Mouse (Mus musculus): ENCODE measurements around the gene Dcakd. TPM values are rescaled to one million over a fixed set of nuclear protein-coding genes. Genes with fewer than 3 reads are reported as not detected.

Dcakd gene
- total RNA-seq (2015) = 20.5 and 20.7 TPM in 2 replicates
- 6.8 and 9.3 TPM in 2 replicates for total RNA-seq (2017)

GRCm38 (mm10) chr11:103028176-103028891 is at the start of gene Dcakd, which contains the start of gene Nmt1:
TSS of gene Dcakd (minus strand) at chr11:103028333.
TSS of gene Nmt1 (plus strand) at chr11:103028190.
- peak; percentile 89 for ATAC-seq (ENCODE audit: poor library complexity, severe bottlenecking)

DNA sequence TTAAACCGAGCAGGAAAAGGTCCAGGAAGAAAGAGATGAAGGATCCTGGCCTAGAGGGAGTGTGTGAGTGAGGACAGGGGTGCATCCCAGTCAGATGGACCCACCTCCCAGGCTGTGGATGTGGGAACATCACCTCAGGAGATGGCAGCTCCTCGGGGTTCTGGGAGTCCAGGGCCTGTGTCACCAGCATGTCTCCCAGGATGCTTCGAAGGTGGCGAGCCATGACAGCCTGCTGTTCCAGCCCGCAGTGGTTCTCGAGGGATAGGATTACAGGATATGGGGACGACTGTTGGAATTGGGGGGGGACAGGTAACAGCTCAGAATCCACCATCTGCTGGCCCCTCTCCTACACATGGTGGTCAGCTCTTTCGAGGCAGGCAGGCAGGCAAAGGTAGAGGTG is 48.4 kb upstream of the Dcakd start:
- ATAC-seq (ENCODE audit: poor library complexity, severe bottlenecking) = no peak

- ATAC-seq (ENCODE audit: poor library complexity, severe bottlenecking) = peak; percentile 49; the same call in 1 of the 2 replicates
Measured at GRCm38 (mm10) chr11:103076010-103076409, 47.9 kb upstream of the Dcakd start.

DNA sequence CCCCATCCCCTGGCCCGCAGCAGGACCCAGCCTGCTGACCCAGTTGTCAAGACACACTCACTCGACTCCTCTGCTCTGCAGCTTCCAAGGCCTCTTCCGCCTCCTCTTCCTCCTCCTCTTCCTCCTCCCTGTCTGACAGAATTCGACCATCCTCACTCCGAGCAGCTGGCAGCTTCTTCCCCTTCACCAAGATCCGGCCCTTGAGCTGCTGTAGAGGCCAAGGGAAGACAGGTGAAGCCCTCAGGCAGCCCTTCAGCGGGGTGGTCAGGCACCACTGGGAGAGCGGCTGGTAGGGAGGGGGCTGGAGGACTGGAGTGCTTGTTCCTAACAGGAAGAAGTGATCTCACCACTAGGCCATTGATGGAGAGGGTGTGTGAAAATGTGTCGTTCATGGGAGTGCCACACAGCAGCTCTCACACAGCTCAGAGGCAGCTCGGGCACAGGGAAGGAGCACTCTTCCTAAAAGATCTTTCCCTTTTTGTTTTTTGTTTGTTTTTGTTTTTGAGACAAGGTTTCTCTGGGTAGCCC is 46.7 kb upstream of the Dcakd start:
- ATAC-seq (ENCODE audit: poor library complexity, severe bottlenecking) = no peak

GRCm38 (mm10) chr11:103074121-103074650 is 46.1 kb upstream of the Dcakd start:
- ATAC-seq (ENCODE audit: poor library complexity, severe bottlenecking) = no peak

DNA sequence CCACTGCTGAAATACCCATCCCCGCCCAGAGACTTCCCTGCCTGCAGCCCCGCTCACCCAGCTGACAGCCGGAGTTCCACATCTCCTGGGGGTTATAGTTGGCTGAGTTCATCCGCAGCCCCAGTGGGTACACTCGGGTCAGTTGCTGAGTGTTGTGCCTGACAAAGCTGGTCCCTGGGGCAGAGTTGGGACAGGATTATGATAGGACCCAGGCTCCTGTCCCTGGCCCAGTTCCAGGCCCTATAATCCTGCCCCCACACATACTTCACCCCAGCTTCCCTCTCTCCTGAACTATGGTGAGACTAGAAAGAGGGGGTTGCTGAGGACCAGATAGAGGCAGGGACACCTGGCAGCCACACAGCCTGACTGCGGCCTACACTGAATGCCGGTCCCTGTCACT is 45.5 kb upstream of the Dcakd start:
- no peak for ATAC-seq (ENCODE audit: poor library complexity, severe bottlenecking)

- no peak for ATAC-seq (ENCODE audit: poor library complexity, severe bottlenecking)
Measured at GRCm38 (mm10) chr11:103070322-103070880, 42.3 kb upstream of the Dcakd start.

DNA sequence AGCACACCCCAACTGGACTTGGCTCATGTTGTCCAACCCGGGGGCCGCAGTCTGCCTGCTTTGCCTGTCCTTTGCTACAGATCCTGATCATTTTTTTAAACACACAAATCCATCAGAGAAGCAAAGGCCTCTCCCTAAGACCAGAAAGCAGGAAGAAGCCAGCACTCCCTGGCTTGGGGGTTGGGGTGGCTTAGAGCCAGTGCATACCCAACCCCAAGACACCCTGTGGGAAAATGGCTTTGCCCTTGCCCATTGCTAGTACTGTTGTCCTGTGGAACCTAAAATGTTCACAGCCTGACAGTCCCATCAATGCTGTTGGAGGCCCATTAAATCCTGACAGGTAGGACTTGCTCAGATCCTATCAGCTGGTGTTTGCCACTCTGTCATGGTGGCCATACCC is 41.6 kb upstream of the Dcakd start:
- ATAC-seq (ENCODE audit: poor library complexity, severe bottlenecking) = no peak

GRCm38 (mm10) chr11:103068884-103069283 is 40.8 kb upstream of the Dcakd start:
- ATAC-seq (ENCODE audit: poor library complexity, severe bottlenecking) = no peak

DNA sequence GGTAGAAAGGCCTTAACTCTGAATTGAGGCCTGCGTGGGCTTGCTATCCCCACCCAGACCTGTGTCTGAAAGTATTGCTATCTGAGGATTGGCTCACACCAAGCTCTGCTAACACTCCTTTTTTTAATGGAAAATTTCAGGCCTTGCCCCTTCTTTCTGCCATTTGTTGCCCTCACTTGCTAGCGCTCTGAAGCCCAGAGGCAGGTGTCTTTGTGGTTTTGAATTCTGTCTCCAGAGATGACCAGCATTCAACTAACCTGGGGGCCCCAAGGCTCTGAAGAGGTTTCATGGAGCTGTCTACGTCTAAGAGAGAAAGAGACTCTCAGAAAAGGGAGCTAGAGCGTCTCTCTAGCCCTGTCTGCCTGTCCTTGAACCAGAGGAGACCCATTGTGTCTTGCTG is 40.1 kb upstream of the Dcakd start:
- ATAC-seq (ENCODE audit: poor library complexity, severe bottlenecking) = no peak

DNA sequence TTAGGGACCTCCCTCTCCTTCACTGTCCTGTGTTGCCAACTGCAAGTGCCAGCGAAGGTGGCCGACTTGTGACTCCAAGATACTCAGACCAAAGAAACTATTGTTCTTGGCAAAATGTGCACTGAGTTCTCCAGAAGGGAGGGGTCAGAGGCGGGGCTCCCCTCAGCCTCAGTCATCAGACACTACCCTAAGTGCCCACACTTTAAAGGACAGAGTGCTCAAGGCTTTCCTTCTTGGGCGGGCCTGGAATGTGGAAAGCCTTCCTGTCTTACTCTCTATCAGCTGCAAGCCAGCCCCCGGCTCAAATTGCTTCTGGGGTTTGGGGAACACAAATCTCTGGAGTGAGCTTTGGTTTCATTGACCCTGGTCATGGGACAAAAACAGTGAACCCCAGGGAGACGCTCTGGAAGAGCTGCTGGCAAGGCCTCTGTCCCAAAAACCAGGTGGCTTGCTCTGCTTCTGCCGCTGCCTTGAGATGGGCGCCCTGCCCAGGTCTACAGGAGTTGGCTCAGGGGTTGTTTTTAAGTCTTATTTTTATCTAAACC is 39.4 kb upstream of the Dcakd start:
- ATAC-seq (ENCODE audit: poor library complexity, severe bottlenecking) = no peak

DNA sequence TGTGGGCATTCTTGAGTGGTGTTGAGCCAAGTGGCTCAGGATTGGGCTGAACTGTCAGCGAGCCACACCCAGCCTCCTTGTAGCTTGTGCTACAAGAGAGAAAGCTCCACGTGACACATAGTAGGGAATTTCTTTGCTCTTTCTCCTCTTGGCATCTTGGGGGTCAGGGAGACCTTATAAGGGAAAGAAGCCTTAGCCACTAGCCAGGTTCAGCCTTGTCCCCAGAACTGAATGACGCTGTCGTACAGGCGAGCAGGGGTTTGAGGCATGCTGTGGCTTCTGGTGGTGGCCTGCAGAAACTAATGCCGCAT is 38.9 kb upstream of the Dcakd start:
- ATAC-seq (ENCODE audit: poor library complexity, severe bottlenecking) = no peak

GRCm38 (mm10) chr11:103066191-103067050 is 38.3 kb upstream of the Dcakd start:
- ATAC-seq (ENCODE audit: poor library complexity, severe bottlenecking) = no peak

DNA sequence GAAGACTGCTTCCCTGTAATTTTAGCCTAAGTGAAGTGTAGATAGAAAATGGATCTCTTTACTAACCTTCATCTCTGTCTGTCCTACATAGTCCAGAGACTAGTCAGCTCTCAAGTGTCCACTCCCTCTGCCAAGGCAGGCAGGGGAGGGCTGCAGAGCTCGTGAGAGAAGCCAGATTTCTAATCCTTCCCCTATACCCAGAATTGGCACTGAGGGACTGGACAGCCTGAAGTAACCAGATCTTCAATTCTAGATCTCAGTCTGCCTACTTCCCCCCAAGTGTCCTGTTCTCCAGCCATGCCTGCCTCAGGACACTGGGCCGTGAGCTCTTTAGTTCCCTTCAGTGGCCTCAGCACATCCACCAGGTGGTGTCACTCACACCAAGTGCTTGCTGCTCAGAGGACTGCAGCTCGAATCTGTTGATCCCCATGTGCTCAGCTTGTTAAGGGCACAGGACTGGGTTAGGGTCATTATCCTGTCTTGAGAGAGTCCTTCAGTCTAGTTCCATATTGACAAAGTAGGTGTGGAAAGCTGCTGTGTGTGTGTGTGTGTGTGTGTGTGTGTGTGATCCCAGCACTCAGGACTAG is 30.5 kb upstream of the Dcakd start:
- ATAC-seq (ENCODE audit: poor library complexity, severe bottlenecking) = no peak

DNA sequence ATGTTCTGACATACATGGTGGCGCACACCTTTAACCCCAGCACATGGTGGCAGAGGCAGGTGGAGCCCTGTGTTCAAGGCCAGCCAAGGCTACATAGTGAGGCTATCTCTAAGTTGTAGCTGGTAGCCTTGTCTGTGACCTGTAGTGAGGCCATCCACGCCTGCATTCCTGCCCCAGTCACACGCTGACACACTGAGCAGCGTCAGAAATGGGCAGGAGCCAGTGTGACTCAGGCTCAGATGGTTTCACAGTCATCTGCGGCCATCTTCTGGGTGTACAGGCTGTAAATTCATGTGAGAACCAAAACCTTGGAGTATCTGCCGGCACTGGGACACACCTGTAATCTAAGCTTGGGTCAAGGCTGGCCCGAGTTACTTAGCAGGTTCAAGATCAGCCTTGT is 28.5 kb upstream of the Dcakd start:
- ATAC-seq (ENCODE audit: poor library complexity, severe bottlenecking) = no peak

GRCm38 (mm10) chr11:103054798-103055197 is 26.7 kb upstream of the Dcakd start:
- peak; percentile 66 for ATAC-seq (ENCODE audit: poor library complexity, severe bottlenecking)

- no peak for ATAC-seq (ENCODE audit: poor library complexity, severe bottlenecking)
Measured at GRCm38 (mm10) chr11:103053191-103054076, 25.3 kb upstream of the Dcakd start.

GRCm38 (mm10) chr11:103052078-103052477 is 23.9 kb upstream of the Dcakd start:
- ATAC-seq (ENCODE audit: poor library complexity, severe bottlenecking) = no peak

DNA sequence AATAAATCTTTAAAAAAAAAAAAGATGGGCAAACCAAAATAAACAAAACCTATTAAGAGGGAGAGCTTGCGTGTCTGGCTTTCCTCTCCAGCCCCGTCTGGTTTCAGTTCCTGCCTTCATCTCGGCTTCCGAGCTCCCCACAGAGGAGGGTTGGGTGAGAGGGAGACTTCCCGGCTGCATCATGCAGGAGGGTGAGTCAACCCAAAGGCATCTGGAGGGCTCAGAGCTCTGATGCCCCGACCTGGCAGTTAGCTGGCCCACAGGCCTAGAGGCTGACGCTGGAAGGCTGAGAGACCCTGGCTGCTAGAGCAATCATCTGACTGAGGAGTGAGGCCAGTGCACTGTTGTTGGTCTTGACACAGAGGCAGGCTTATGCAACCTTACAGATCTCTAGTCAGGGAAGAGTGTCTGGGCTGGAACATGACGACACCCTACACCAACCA is 23.1 kb upstream of the Dcakd start:
- ATAC-seq (ENCODE audit: poor library complexity, severe bottlenecking) = peak; percentile 87

DNA sequence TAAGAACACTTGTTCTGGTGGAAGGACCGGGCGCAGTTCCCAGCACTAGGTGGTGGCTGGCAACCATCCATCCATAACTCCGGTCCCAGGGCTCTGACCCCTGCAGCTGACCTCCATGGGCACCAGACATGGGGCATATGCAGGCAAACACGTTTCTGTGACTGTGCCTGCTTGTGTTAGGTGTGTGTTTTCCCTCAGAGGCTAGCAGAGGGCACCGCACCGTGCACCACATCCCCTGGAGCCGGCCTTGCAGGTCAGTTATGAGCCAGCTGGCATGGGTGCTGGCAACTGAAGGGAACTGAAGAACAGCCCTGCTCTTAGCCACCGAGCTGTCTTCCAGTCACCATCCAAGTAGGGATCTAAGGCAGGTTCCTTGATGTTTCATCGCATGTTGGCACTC is 22.0 kb upstream of the Dcakd start:
- ATAC-seq (ENCODE audit: poor library complexity, severe bottlenecking) = no peak
